Mouse (Mus musculus): Measurements from ENCODE around the gene Ets1.

Gene Ets1

GRCm38 (mm10) chr9:32695492-32696190 lies 59.6 kb downstream of the Ets1 start:
- DNase-seq (ENCODE audit: low spot score in 2 of 2): peak; percentile 95 to 98

- no peak for DNase-seq (ENCODE audit: low spot score in 2 of 2)
These were observed 60.2 kb downstream of the Ets1 start for GRCm38 (mm10) chr9:32696259-32696658.

GRCm38 (mm10) chr9:32696717-32697116 lies 60.7 kb downstream of the Ets1 start:
- DNase-seq (ENCODE audit: low spot score in 2 of 2): no peak

GRCm38 (mm10) chr9:32697291-32698110 lies 61.5 kb downstream of the Ets1 start:
- DNase-seq (ENCODE audit: low spot score in 2 of 2): no peak

DNA sequence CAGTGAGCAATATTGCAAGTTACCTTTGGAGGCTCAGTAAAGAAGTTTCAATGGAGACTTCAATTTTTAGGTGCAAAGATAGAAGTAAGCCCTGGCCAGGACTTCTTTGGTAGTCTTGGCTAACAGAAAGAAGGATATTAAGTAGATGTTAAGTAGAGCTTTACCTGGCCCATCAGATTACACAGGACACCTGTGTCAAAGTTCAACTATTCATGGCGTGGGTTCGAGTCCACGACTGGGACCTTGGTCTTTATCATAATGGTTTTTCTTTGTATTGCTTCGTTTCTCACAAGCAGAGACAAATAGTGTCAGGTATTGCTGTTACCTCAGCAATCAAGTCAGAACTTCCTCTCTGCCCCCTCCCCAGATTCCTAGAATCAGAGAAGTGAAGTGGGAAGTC lies 62.7 kb downstream of the Ets1 start:
- no peak for DNase-seq (ENCODE audit: low spot score in 2 of 2)

GRCm38 (mm10) chr9:32699391-32699841 lies 63.4 kb downstream of the Ets1 start:
- no peak for DNase-seq (ENCODE audit: low spot score in 2 of 2)

DNA sequence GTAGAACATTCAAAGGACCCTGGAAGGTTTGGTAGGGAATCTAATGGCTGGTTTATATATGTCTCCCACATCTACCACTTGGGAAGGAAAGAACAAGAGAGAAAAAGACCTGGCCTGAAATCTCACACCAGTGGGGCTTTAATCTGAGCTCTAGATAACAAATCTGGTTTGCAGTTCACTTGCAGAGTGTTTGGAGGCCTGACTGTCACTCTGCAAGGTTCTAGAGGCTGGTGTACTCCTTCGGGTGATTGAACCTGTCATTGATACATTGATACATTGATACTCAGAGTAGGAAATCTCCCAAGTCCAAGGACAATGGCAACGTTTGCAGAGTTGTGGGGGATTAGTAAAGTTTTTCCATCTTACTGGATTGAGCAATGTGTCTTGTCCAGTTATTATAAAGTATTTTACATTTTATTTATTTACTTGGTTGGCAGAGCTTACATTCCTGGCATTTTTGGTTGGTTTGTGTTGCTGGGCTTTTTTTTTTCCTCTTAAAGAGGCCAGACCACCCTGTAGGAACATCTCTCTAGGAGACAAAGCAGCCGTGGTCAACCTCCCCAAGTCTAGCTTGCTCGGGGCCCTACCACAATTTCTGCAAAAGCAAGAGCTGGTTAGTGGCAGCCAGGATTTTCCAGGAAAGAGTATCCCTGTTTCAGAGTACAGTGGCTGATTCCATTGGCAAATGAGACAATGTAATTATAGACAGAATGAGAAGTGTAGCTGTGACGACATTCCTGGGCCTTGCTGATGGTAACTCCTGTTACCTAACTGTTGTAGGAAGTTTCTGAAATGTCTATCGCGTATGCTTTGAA lies 64.3 kb downstream of the Ets1 start:
- no peak for DNase-seq (ENCODE audit: low spot score in 2 of 2)

GRCm38 (mm10) chr9:32701126-32701997 lies 65.3 kb downstream of the Ets1 start:
- DNase-seq (ENCODE audit: low spot score in 2 of 2): no peak

DNA sequence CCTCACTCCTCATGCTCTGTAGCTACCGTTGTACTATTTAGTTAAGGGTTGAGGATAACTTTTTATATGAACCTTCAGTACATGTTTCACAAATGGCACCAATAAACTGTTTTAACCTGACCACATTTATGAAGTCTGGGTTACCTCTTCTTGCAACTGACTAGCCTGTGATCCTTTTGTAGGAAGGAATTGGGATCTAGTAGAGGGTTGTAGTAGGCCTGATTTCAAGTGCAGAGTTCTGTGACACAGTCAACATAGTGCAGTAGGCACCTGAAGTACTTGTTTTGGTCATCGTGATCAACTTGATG lies 65.9 kb downstream of the Ets1 start:
- no peak for DNase-seq (ENCODE audit: low spot score in 2 of 2)

DNA sequence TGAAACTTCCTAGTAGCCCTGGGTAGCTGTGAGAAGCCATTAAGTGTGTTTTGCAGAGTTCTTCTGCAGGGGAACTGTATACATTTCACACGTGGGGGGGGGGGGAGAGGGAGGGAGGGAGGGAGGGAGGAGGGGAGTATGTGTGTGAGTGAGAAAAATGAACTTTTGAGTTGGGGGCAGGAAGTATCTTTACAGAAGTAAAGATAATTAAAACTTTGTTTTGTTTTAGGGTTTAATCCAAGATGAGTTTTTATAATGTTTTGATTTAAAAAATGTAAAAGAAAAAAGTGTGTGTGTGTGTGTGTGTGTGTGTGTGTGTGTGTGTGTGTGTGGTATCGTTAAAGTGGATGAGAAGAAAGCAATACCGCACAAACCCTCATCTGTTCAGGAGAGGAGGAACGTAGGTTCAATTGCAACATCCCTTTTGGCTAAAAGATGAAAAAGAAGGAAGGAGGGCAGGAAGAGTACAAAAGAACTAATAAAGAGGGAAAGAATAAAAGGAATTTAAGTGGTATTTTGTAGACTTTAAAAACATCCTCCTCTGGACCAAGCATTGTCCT lies 66.9 kb downstream of the Ets1 start:
- no peak for DNase-seq (ENCODE audit: low spot score in 2 of 2)

DNA sequence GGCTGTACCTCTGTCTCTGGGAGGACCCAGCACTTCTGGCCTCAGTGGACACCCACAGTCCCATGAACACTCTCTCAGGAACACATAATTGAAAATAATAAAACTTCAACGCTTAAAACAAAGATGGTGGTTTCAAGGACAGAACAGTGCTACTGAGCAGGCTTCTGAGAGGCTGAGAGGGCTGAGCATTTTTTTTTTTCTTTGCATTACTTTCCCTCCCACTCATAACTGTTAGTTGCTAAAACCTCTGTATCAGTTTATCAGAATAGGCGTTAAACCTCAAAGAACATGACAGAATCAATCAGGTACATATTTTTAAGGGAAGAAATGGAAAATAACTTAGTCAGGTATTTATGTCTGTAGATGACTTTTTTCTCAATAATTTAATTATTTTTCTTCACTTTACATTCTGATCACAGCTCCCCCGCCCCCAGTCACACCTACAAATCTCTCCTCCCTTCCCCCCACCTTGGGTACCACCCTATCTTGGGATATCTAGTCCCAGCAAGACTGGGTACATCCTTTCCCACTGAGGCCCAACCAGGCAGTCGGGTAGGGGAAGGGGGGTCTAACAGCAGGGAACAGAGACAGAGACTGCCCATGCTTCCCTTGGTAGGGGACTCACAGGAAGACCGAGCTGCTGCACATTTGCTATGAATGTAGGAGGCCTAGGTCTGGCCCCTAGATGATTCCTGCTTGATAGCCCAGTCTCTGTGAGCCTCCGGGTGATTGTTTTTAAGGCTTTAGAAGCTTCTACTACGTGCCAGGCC lies 68.1 kb downstream of the Ets1 start:
- DNase-seq (ENCODE audit: low spot score in 2 of 2): no peak

GRCm38 (mm10) chr9:32705827-32706478 lies 69.9 kb downstream of the Ets1 start:
- DNase-seq (ENCODE audit: low spot score in 2 of 2): no peak

DNA sequence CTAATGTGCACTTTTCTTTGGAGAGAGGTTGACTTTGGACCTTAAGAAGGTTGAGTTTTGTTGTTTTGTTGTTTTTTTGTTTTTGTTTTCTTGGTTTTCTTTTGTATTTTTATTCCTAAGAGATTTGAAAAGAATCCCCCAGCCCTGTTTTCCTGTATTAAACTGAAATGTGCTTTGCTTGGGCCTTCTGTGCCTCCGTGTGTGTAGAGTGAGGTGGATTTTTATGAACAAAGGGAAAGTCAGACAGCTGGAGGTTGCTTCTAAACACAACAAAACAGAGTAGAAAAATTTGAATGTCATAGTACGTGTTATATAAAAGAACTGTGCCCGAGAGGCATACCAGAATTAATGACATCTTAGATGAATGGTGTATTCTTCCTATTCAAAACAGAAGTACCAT lies 71.4 kb downstream of the Ets1 start:
- DNase-seq (ENCODE audit: low spot score in 2 of 2): no peak

DNA sequence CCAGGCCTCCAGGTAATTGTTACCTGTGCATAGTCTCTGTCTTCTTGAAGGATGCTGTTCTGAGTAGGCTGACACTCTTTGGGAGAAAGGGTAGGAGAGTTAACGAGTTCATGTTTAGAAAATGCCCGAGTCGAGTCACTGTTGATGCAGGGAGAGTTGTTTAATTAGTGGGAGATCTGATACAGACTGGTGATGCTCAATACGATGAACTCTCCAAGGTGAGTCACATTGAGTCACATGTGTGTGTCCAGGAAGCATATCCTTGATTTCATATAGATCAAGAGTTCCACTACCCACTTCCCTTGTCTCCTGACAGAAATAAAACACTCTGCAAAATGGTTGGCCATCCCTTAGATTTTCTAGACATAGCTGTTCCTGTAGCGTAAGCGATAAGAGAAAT lies 72.5 kb downstream of the Ets1 start:
- no peak for DNase-seq (ENCODE audit: low spot score in 2 of 2)

DNA sequence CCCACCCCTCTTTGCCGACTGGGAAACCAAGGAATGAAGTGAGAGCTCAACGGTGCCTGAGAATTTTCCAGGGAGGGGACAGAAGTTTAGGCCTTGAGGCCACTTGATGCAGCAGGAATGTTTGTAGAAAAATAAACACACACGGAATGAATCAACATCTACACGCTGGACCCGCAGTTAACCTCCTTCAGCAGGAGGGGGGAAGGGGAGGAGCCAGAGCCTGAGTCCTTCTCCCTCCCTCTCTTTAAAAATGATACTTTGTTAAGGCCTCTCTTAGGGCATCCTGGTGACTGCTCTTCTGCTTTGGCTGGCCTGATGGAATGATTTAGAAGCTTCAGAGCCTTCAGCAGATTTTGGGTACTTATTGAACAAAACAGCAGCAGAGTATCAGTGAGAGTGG lies 73.3 kb downstream of the Ets1 start:
- DNase-seq (ENCODE audit: low spot score in 2 of 2): no peak

GRCm38 (mm10) chr9:32709764-32710734 lies 74.0 kb downstream of the Ets1 start:
- no peak for DNase-seq (ENCODE audit: low spot score in 2 of 2)

DNA sequence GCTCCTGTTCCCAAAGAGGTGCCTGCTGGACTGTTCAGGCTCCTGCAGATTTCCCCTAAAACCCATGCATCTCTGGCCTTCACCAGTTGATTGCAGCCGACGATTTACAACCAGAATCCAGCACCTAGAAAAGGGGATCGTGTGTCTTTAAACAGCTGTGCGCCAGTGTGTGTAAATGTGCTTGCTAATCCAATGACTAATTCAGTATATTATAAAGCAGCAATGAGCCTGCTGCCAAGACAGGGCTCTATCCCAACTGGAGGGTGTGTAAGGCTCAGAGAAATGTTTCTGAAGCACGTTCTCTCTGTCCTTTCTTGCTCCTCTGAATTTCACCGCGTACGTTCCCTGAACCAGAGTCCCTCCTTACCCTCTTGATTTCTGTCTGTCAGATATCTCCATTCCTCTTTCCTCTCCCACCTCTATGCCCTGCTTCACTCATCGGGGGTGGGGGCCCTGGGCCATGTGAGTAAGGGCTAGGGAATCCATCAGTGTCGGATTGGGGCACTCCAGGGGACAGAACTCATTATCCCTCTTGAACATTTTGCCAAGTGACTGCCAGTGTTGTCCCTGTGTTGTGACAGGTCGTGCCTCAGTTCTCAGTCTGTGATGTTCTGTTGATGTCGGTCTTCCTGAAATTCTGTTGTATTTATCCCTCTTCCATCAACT lies 75.1 kb downstream of the Ets1 start:
- no peak for DNase-seq (ENCODE audit: low spot score in 2 of 2)

GRCm38 (mm10) chr9:32711768-32712167 lies 75.7 kb downstream of the Ets1 start:
- no peak for DNase-seq (ENCODE audit: low spot score in 2 of 2)

Data from spleen, postnatal 4 days (tissue).